Mouse (Mus musculus): ENCODE measurements around the gene Slc25a5. TPM values are rescaled to one million over a fixed set of nuclear protein-coding genes. Genes with fewer than 3 reads are reported as not detected.

The Slc25a5 gene
- polyA plus RNA-seq, 2 experiments: 362 to 536 TPM

DNA sequence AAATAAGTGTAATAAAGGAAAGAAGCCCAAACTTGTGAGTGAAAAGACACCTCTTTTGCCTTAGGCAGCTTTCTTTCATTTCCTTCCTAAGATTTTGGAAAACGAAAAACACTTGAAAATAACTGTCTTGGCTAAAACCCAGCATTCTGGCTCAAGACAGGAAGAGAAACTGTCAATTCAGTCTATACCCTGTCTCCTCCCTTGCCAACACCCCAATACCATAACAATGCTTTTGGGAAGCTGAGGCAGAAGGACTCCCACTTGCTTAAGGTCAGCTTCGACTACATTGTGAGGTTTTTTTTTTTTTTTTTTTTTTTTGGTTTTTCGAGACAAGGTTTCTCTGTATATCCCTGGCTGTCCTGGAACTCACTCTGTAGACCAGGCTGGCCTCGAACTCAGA, 20.0 kb downstream of the Slc25a5 start:
- TF ChIP-seq POLR2A (IDR thresholded peaks at IDR 0.05; ENCODE audit: borderline replicate concordance, extremely low read depth, insufficient read depth, insufficient read length): no peak
- WGBS: 81% methylated on average over 4 of the region's 4 CpGs
- ATAC-seq (ENCODE audit: low FRiP score, low read depth): no peak

GRCm38 (mm10) chrX:36816368-36816899, 21.0 kb downstream of the Slc25a5 start:
- ATAC-seq (ENCODE audit: low FRiP score, low read depth): peak; percentile 12; the same call in 1 of the 2 replicates
- no peak for DNase-seq (ENCODE audit: low spot score)

More for the DNA sequence above, 20.0 kb downstream of the Slc25a5 start:
- Histone ChIP-seq H3K4me3 (replicated peaks; ENCODE audit: low read length) (no peak overlapping the region), H3K9ac (ENCODE audit: low read depth, low read length, severe bottlenecking) (no peak overlapping the region), H3K4me1 (ENCODE audit: control insufficient read depth, insufficient read depth, low read length) (no peaks in the 10 kb centered on the region), H3K9me3 (ENCODE audit: control insufficient read depth, low read length) (no peaks in the 10 kb centered on the region), H3K36me3 (ENCODE audit: control insufficient read depth, insufficient read depth, low read length) (no peaks in the 10 kb centered on the region), H3K27ac (replicated peaks; ENCODE audit: low read depth, low read length) (no peak overlapping the region), H3K4me2 (replicated peaks; ENCODE audit: low read depth, low read length, severe bottlenecking) (no peak overlapping the region), H3K27me3 (ENCODE audit: control insufficient read depth, insufficient read depth, low read length) (no peaks in the 10 kb centered on the region)
- no peak for DNase-seq (ENCODE audit: low spot score)

GRCm38 (mm10) chrX:36816953-36817441, 21.5 kb downstream of the Slc25a5 start:
- TF ChIP-seq POLR2A (IDR thresholded peaks at IDR 0.05; ENCODE audit: borderline replicate concordance, extremely low read depth, insufficient read depth, insufficient read length): no peak
- peak; percentile 60; the same call in 1 of the 2 replicates for ATAC-seq (ENCODE audit: low FRiP score, low read depth)
- 18% methylated on average over 9 of the region's 10 CpGs for WGBS
- H3K36me3 ChIP-seq (ENCODE audit: control insufficient read depth, insufficient read depth, low read length): no peaks in the 10 kb centered on the region
- H3K9ac ChIP-seq (ENCODE audit: low read depth, low read length, severe bottlenecking): no peak overlapping the region
- no peaks in the 10 kb centered on the region for H3K4me1 ChIP-seq (ENCODE audit: control insufficient read depth, insufficient read depth, low read length)
- H3K9me3 ChIP-seq (ENCODE audit: control insufficient read depth, low read length): no peaks in the 10 kb centered on the region
- peak overlapping the region; percentile 11; the same call in 1 of the 2 replicates for H3K4me3 ChIP-seq (replicated peaks; ENCODE audit: low read length)
- H3K27ac ChIP-seq (replicated peaks; ENCODE audit: low read depth, low read length): no peak overlapping the region
- peak overlapping the region; percentile 44 for H3K4me2 ChIP-seq (replicated peaks; ENCODE audit: low read depth, low read length, severe bottlenecking)
- no peak for DNase-seq (ENCODE audit: low spot score)
- H3K27me3 ChIP-seq (ENCODE audit: control insufficient read depth, insufficient read depth, low read length): no peaks in the 10 kb centered on the region

More at GRCm38 (mm10) chrX:36816368-36816899, 21.0 kb downstream of the Slc25a5 start:
- no peaks in the 10 kb centered on the region for H3K36me3 ChIP-seq (ENCODE audit: control insufficient read depth, insufficient read depth, low read length)
- no peaks in the 10 kb centered on the region for H3K4me1 ChIP-seq (ENCODE audit: control insufficient read depth, insufficient read depth, low read length)
- H3K27me3 ChIP-seq (ENCODE audit: control insufficient read depth, insufficient read depth, low read length): no peaks in the 10 kb centered on the region
- H3K9ac ChIP-seq (ENCODE audit: low read depth, low read length, severe bottlenecking): no peak overlapping the region
- H3K4me3 ChIP-seq (replicated peaks; ENCODE audit: low read length): no peak overlapping the region
- no peak overlapping the region for H3K4me2 ChIP-seq (replicated peaks; ENCODE audit: low read depth, low read length, severe bottlenecking)
- no peak for TF ChIP-seq POLR2A (IDR thresholded peaks at IDR 0.05; ENCODE audit: borderline replicate concordance, extremely low read depth, insufficient read depth, insufficient read length)
- no peak overlapping the region for H3K27ac ChIP-seq (replicated peaks; ENCODE audit: low read depth, low read length)
- H3K9me3 ChIP-seq (ENCODE audit: control insufficient read depth, low read length): no peaks in the 10 kb centered on the region
- 39% methylated on average over 8 of the region's 8 CpGs for WGBS

DNA sequence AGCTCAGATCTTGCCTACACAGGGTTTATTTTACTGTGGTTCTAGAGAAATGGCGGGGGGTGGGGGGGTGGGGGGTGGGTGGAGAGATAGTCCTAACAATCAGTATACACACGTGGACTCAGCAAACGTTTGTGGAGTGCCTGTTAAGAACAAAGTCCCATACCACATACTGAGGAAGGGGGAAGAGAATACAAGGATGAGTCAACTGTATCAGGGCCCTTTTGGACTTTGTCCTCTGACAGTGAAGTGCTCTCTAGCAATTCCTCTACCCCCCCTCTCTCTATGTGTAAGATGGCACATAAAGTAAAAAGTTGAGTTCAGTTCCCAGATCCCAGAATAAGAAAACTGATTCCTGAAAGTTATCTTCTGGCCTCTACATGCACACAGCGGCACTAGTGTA, 24.1 kb downstream of the Slc25a5 start:
- DNase-seq (ENCODE audit: low spot score): no peak
- no peak for TF ChIP-seq POLR2A (IDR thresholded peaks at IDR 0.05; ENCODE audit: borderline replicate concordance, extremely low read depth, insufficient read depth, insufficient read length)
- no peaks in the 10 kb centered on the region for H3K4me1 ChIP-seq (ENCODE audit: control insufficient read depth, insufficient read depth, low read length)
- no peak overlapping the region for H3K9ac ChIP-seq (ENCODE audit: low read depth, low read length, severe bottlenecking)
- H3K9me3 ChIP-seq (ENCODE audit: control insufficient read depth, low read length): no peaks in the 10 kb centered on the region
- WGBS: 76% methylated on average over 4 of the region's 4 CpGs
- no peaks in the 10 kb centered on the region for H3K27me3 ChIP-seq (ENCODE audit: control insufficient read depth, insufficient read depth, low read length)
- no peak overlapping the region for H3K27ac ChIP-seq (replicated peaks; ENCODE audit: low read depth, low read length)
- no peak overlapping the region for H3K4me3 ChIP-seq (replicated peaks; ENCODE audit: low read length)
- H3K4me2 ChIP-seq (replicated peaks; ENCODE audit: low read depth, low read length, severe bottlenecking): no peak overlapping the region
- ATAC-seq (ENCODE audit: low FRiP score, low read depth): no peak
- no peaks in the 10 kb centered on the region for H3K36me3 ChIP-seq (ENCODE audit: control insufficient read depth, insufficient read depth, low read length)

DNA sequence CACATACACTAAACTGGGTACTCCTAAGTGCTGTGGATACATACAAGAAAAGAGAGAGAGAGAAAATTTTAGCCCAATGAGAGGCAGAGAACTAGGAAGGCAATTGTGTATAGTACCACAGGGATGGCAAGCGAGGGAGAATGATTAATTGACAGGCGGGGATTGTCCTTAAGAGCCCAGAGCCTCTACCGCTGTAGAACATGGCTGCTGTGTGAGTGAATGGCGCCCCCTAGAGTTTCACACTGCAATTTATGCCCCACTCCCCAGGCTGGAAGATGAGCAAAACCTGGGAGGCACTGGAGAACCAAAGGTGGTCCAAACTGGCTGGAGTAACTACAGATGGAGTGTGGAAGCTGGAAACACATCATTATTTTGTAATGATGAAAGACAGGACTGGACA, 24.8 kb downstream of the Slc25a5 start:
- Histone ChIP-seq H3K9ac (ENCODE audit: low read depth, low read length, severe bottlenecking) (no peak overlapping the region), H3K4me1 (ENCODE audit: control insufficient read depth, insufficient read depth, low read length) (no peaks in the 10 kb centered on the region), H3K27me3 (ENCODE audit: control insufficient read depth, insufficient read depth, low read length) (no peaks in the 10 kb centered on the region), H3K27ac (replicated peaks; ENCODE audit: low read depth, low read length) (no peak overlapping the region), H3K36me3 (ENCODE audit: control insufficient read depth, insufficient read depth, low read length) (no peaks in the 10 kb centered on the region), H3K9me3 (ENCODE audit: control insufficient read depth, low read length) (no peaks in the 10 kb centered on the region), H3K4me3 (replicated peaks; ENCODE audit: low read length) (no peak overlapping the region), H3K4me2 (replicated peaks; ENCODE audit: low read depth, low read length, severe bottlenecking) (no peak overlapping the region)
- ATAC-seq (ENCODE audit: low FRiP score, low read depth): no peak
- 25% methylated on average over 4 of the region's 4 CpGs for WGBS
- DNase-seq (ENCODE audit: low spot score): no peak
- TF ChIP-seq POLR2A (IDR thresholded peaks at IDR 0.05; ENCODE audit: borderline replicate concordance, extremely low read depth, insufficient read depth, insufficient read length): no peak
